Mouse (Mus musculus) forebrain, embryonic 16.5 days (tissue): ENCODE data around the gene Sh3pxd2b. TPM values are rescaled to one million over a fixed set of nuclear protein-coding genes. Genes with fewer than 3 reads are reported as not detected.

Experiments used
- ATAC-seq: fragments of 200-750 bp; cut with Nextera tagmentation; 2 replicates; pipeline ENCODE4 v1.8.0; 2017; ENCODE audit warnings: mild to moderate bottlenecking, moderate library complexity
- H3K27ac ChIP-seq: fragments of 300-500 bp; sonication (generic); 2 replicates; pipeline ENCODE4 v1.5.1; 2014; ENCODE audit warnings: low read length, control low read depth
- H3K27me3 ChIP-seq: fragments of 300-500 bp; sonication (generic); replicated peaks from 2 replicates; pipeline ENCODE4 v1.6.1; 2014; ENCODE audit warnings: low read length; ENCODE audit not compliant: control insufficient read depth, insufficient read depth
- H3K36me3 ChIP-seq: fragments of 300-500 bp; sonication (generic); 2 replicates; pipeline ENCODE4 v1.6.1; 2014; ENCODE audit not compliant: control insufficient read depth, insufficient read depth
- H3K4me1 ChIP-seq: fragments of 300-500 bp; sonication (generic); replicated peaks from 2 replicates; pipeline ENCODE4 v1.6.1; 2014; ENCODE audit warnings: low read length; ENCODE audit not compliant: control insufficient read depth, insufficient read depth
- H3K4me2 ChIP-seq: fragments of 300-500 bp; sonication (generic); 2 replicates; pipeline ENCODE4 v1.6.1; 2014; ENCODE audit warnings: mild to moderate bottlenecking, low read length, control low read depth
- H3K4me3 ChIP-seq: fragments of 300-500 bp; sonication (generic); replicated peaks from 2 replicates; pipeline ENCODE4 v1.5.1; 2014; ENCODE audit warnings: mild to moderate bottlenecking, low read length, control low read depth
- H3K9ac ChIP-seq: fragments of 300-500 bp; sonication (generic); replicated peaks from 2 replicates; pipeline ENCODE4 v1.6.1; 2014; ENCODE audit warnings: low read depth, low read length, control low read depth
- H3K9me3 ChIP-seq: fragments of 300-500 bp; sonication (generic); 2 replicates; pipeline ENCODE4 v1.6.1; 2016; ENCODE audit warnings: low read length; ENCODE audit not compliant: control insufficient read depth
- WGBS: fragments of 180-500 bp; shearing (Covaris S2); extraction: QIAGEN DNeasy Blood & Tissue Kit; methylation state at CpG from one replicate; pipeline ENCODE4 v1.1.7; 2014; 5-methylcytosine and 5-hydroxymethylcytosine counted together
- polyA plus RNA-seq: library from polyadenylated mRNA; unstranded; fragments of >200 nt; fragmentation: Nextera tagmentation; extraction: Ambion mirVana; gene quantifications from 2 replicates; pipeline ENCODE4 v1.2.1, GENCODE M21; 2015

The Sh3pxd2b gene
- polyA plus RNA-seq, 1 experiment from 2014 or later: 22.4 TPM

GRCm38 (mm10) chr11:32399261-32399660, 51.6 kb downstream of the Sh3pxd2b start:
- Histone ChIP-seq H3K9me3 (no peaks in the 10 kb centered on the region), H3K27ac (no peak overlapping the region), H3K4me2 (no peak overlapping the region), H3K4me1 (no peaks in the 10 kb centered on the region), H3K9ac (no peak overlapping the region), H3K27me3 (no peaks in the 10 kb centered on the region), H3K36me3 (peaks cover 5% of the 10 kb centered on the region; the same call in 1 of the 2 replicates), H3K4me3 (no peak overlapping the region)
- no peak for ATAC-seq
- 74% methylated on average over 2 of the region's 2 CpGs for WGBS

DNA sequence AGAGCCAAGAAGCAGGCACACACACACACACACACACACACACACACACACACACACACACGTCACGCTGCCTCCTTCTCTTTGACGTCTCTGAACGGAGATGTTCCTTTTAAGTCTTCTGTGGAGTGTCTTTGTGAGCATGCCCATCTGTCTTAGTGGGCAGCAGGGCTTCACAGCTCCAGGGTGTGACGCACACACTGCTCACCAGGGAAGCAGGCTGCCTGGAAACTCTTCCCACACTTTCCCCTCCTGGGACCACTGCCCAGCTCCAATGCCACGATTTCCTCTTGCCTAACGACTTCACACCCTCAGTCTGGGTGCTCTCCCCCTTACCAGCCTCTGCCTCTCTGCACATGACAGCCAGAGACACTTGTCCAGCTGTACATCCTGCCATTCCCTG, 55.1 kb downstream of the Sh3pxd2b start:
- Histone ChIP-seq H3K4me2 (no peak overlapping the region), H3K9me3 (no peaks in the 10 kb centered on the region), H3K27ac (no peak overlapping the region), H3K27me3 (no peaks in the 10 kb centered on the region), H3K4me1 (no peaks in the 10 kb centered on the region), H3K36me3 (peaks cover 7% of the 10 kb centered on the region; the same call in 1 of the 2 replicates), H3K4me3 (no peak overlapping the region), H3K9ac (no peak overlapping the region)
- ATAC-seq: peak; percentile 57
- 60% methylated on average over 7 of the region's 7 CpGs for WGBS

DNA sequence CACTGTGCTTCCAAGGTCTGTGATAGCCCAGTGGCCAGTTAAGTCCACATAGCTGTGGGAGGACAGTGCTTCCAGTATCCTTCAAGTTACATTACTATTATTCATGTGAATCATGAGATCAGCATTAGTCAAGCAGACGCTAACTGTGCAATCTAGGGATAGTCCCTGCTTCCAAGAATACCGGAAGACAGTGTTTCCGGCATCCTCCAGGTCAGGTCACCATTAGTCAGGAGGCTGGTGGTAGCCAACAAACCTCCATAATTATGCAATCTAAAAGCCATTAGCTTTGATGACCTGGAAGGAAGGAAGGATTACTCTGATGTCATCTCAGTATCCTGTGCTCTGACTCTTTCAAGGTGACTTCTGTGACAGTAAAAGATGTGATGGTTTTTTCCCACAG, 57.1 kb downstream of the Sh3pxd2b start:
- Histone ChIP-seq H3K4me2 (no peak overlapping the region), H3K27ac (no peak overlapping the region), H3K4me1 (no peaks in the 10 kb centered on the region), H3K9me3 (no peaks in the 10 kb centered on the region), H3K27me3 (no peaks in the 10 kb centered on the region), H3K36me3 (peaks cover 12% of the 10 kb centered on the region; the same call in 1 of the 2 replicates), H3K9ac (no peak overlapping the region), H3K4me3 (no peak overlapping the region)
- no peak for ATAC-seq
- WGBS: 86% methylated on average over 3 of the region's 3 CpGs

DNA sequence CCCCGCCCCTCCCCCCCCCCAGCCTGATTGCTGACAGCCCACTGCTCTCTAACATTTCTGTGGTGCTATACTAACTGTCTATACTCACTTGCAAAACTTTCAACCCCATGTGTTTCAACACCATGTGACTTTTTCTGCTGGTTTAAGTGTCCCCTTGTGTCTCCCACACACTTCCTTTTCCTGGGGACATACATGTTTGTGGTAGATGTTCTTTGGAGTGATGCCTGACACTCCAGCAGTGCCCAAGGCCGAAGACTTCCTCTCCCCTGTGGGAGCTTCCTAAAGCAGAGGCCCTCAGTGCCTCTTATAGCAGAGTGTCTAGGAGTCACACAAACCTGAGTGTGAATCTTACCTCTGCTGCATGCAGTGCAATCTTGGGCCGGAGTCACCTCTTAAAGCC, 60.2 kb downstream of the Sh3pxd2b start:
- Histone ChIP-seq H3K27me3 (no peaks in the 10 kb centered on the region), H3K27ac (no peak overlapping the region), H3K4me1 (no peaks in the 10 kb centered on the region), H3K36me3 (peaks cover 9% of the 10 kb centered on the region; the same call in 1 of the 2 replicates), H3K4me3 (no peak overlapping the region), H3K9ac (no peak overlapping the region), H3K9me3 (no peaks in the 10 kb centered on the region), H3K4me2 (no peak overlapping the region)
- ATAC-seq: no peak
- WGBS: 80% methylated on average over 3 of the region's 3 CpGs

- H3K9me3 ChIP-seq: no peaks in the 10 kb centered on the region
- H3K4me2 ChIP-seq: no peak overlapping the region
- no peak for ATAC-seq
- no peak overlapping the region for H3K4me3 ChIP-seq
- no peak overlapping the region for H3K9ac ChIP-seq
- H3K27ac ChIP-seq: no peak overlapping the region
- H3K27me3 ChIP-seq: no peaks in the 10 kb centered on the region
- H3K36me3 ChIP-seq: peaks cover 9% of the 10 kb centered on the region; the same call in 1 of the 2 replicates
- H3K4me1 ChIP-seq: no peaks in the 10 kb centered on the region
These were observed 61.4 kb downstream of the Sh3pxd2b start for GRCm38 (mm10) chr11:32409052-32409451.

DNA sequence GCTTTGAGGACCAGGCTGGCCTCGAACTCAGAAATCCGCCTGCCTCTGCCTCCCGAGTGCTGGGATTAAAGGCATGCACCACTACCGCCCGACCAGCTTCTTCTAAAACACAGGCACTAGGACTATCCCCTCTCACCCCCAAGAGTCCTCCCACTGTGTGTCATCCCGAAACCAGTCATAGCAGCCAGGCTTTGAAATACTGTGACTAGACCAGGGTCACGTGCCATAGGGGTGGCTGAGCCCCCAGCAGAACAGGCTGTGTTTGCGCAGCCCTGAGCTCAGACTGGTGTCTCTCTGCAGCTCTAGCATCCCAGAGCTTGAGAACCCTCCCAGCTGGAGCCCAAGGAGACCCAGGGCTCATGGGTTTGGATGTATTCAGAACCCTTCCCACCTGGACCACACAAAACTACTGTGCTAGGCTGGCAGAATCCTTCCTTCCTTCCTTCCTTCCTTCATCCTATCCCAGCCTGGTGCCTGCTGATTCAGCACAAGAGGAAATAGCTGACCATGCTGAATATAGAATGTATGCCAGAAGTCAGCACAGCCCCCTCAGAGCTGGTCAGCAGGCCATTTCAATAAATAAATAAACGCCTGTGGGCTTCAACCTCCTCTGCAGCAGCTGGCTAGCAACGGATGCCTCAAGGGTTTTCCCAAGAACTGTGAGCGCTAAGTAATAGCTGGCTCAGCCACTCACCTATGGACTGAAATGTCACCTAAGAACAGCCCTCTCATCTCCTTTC, 62.4 kb downstream of the Sh3pxd2b start:
- H3K27ac ChIP-seq: no peak overlapping the region
- H3K9me3 ChIP-seq: no peaks in the 10 kb centered on the region
- H3K4me3 ChIP-seq: no peak overlapping the region
- no peak for ATAC-seq
- H3K36me3 ChIP-seq: peaks cover 9% of the 10 kb centered on the region; the same call in 1 of the 2 replicates
- H3K4me2 ChIP-seq: no peak overlapping the region
- no peak overlapping the region for H3K9ac ChIP-seq
- H3K27me3 ChIP-seq: no peaks in the 10 kb centered on the region
- H3K4me1 ChIP-seq: no peaks in the 10 kb centered on the region
- WGBS: 93% methylated on average over 11 of the region's 11 CpGs

GRCm38 (mm10) chr11:32420001-32420400, 72.4 kb downstream of the Sh3pxd2b start:
- Histone ChIP-seq H3K27ac (no peak overlapping the region), H3K36me3 (peaks cover 32% of the 10 kb centered on the region), H3K4me2 (no peak overlapping the region), H3K4me3 (no peak overlapping the region), H3K9ac (no peak overlapping the region), H3K4me1 (no peaks in the 10 kb centered on the region), H3K9me3 (no peaks in the 10 kb centered on the region), H3K27me3 (no peaks in the 10 kb centered on the region)
- ATAC-seq: no peak
- WGBS: 84% methylated on average over 5 of the region's 5 CpGs

DNA sequence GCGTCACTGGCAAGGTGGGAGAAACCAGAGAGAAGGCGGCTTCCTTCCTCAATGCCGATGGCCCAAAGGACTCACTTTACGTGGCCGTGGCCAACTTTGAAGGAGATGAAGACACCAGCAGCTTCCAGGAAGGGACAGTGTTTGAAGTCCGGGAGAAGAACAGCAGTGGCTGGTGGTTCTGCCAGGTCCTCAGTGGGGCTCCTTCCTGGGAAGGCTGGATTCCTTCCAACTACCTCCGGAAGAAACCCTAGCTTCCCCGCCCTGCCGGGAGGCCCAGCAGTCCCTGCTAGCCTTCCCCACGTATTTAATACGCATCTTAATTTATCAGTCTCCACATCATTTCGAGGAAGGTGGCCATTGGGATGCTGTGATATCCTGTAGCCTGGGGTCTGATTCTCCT, 75.7 kb downstream of the Sh3pxd2b start:
- Histone ChIP-seq H3K9me3 (no peaks in the 10 kb centered on the region), H3K9ac (no peak overlapping the region), H3K4me1 (no peaks in the 10 kb centered on the region), H3K4me2 (no peak overlapping the region), H3K36me3 (peaks cover 22% of the 10 kb centered on the region), H3K4me3 (no peak overlapping the region), H3K27ac (no peak overlapping the region), H3K27me3 (no peaks in the 10 kb centered on the region)
- no peak for ATAC-seq
- WGBS: 82% methylated on average over 12 of the region's 12 CpGs

- H3K36me3 ChIP-seq: peaks cover 19% of the 10 kb centered on the region
- H3K9me3 ChIP-seq: no peaks in the 10 kb centered on the region
- no peak overlapping the region for H3K27ac ChIP-seq
- H3K4me1 ChIP-seq: no peaks in the 10 kb centered on the region
- no peak overlapping the region for H3K9ac ChIP-seq
- no peaks in the 10 kb centered on the region for H3K27me3 ChIP-seq
- no peak overlapping the region for H3K4me2 ChIP-seq
- no peak overlapping the region for H3K4me3 ChIP-seq
- 87% methylated on average over 4 of the region's 4 CpGs for WGBS
- no peak for ATAC-seq
These were observed 77.0 kb downstream of the Sh3pxd2b start for GRCm38 (mm10) chr11:32424600-32424999.
